Mouse (Mus musculus) subcutaneous adipose tissue, adult 2 months (tissue): ENCODE data around the gene Casq1. TPM values are rescaled to one million over a fixed set of nuclear protein-coding genes. Genes with fewer than 3 reads are reported as not detected.

Experiments
- polyA plus RNA-seq: library from polyadenylated mRNA; depleted of rRNA; stranded (reverse); fragments of >200 nt; gene quantifications from 2 replicates; pipeline ENCODE4 v1.2.3, GENCODE M21; 2012; ENCODE audit warnings: low replicate concordance; rRNA removed

Casq1 gene
- polyA plus RNA-seq = 3.6 and 7.0 TPM in 2 replicates

GRCm38 (mm10) chr1:172219451-172220406 is at the start of gene Casq1:
Gene Casq1, minus strand, starts transcription at chr1:172219868.

GRCm38 (mm10) chr1:172261477-172262078 is 41.9 kb upstream of the Casq1 start, which contains the start of gene Igsf8:
Gene Igsf8, plus strand, starts transcription at chr1:172261641.

GRCm38 (mm10) chr1:172258314-172258713 is 38.6 kb upstream of the Casq1 start, which contains the start of gene Atp1a4:
Gene Atp1a4, minus strand, starts transcription at chr1:172258414.

GRCm38 (mm10) chr1:172206141-172206917 is 13.3 kb downstream of the Casq1 start, which contains the start of gene Pea15a:
Gene Pea15a, minus strand, starts transcription at chr1:172206804.

Other genes starting within 250 kb of the Casq1 start
- gene Vangl2, start 191.4 kb downstream of the Casq1 start, polyA plus RNA-seq = 2.6 and 14.9 TPM in 2 replicates
- not detected in 2 replicates for gene Nhlh1, start 162.3 kb downstream of the Casq1 start, polyA plus RNA-seq
- gene Copa, start 137.3 kb downstream of the Casq1 start, polyA plus RNA-seq = 48.2 and 106 TPM in 2 replicates
- 114 and 136 TPM in 2 replicates for gene Ncstn, start 137.1 kb downstream of the Casq1 start, polyA plus RNA-seq
- 146 and 320 TPM in 2 replicates for gene Pex19, start 93.1 kb downstream of the Casq1 start, polyA plus RNA-seq
- gene Dcaf8, start 71.8 kb downstream of the Casq1 start, polyA plus RNA-seq = 75.3 and 98.0 TPM in 2 replicates
- 144 and 194 TPM in 2 replicates for gene Pea15a, start 13.1 kb downstream of the Casq1 start, polyA plus RNA-seq
- 0.03 and 4.1 TPM in 2 replicates for gene Atp1a4, start 38.5 kb upstream of the Casq1 start, polyA plus RNA-seq
- gene Igsf8, start 41.8 kb upstream of the Casq1 start, polyA plus RNA-seq = 100 and 133 TPM in 2 replicates
- gene Atp1a2, start 78.2 kb upstream of the Casq1 start, polyA plus RNA-seq = 208 and 473 TPM in 2 replicates
- 0.10 TPM in 1 of 2 replicates, not detected in the other for gene Kcnj9, start 109.5 kb upstream of the Casq1 start, polyA plus RNA-seq
- 0.07 and 0.35 TPM in 2 replicates for gene Kcnj10, start 121.3 kb upstream of the Casq1 start, polyA plus RNA-seq
- 7.6 and 9.6 TPM in 2 replicates for gene Pigm, start 156.7 kb upstream of the Casq1 start, polyA plus RNA-seq